Mouse (Mus musculus): ENCODE data around the gene Grin3a. TPM values are rescaled to one million over a fixed set of nuclear protein-coding genes. Genes with fewer than 3 reads are reported as not detected.
A peak's percentile ranks its signal among the peaks of the same experiment; 100 is the strongest.

The Grin3a gene
- polyA plus RNA-seq, 1 experiment from 2014 or later = 2.4 TPM

- H3K4me1 ChIP-seq (ENCODE audit: control insufficient read depth, insufficient read depth, low read length) = no peaks in the 10 kb centered on the region
- peaks cover 9% of the 10 kb centered on the region for H3K36me3 ChIP-seq (ENCODE audit: control insufficient read depth, insufficient read depth, low read length)
- H3K27ac ChIP-seq (ENCODE audit: low read depth, low read length) = no peak overlapping the region
- 91% methylated on average over 4 of the region's 4 CpGs for WGBS (ENCODE audit: insufficient replicate concordance)
- no peak overlapping the region for H3K9ac ChIP-seq (ENCODE audit: low read depth, low read length)
- no peaks in the 10 kb centered on the region for H3K27me3 ChIP-seq (ENCODE audit: control insufficient read depth, insufficient read depth, low read length)
- no peaks in the 10 kb centered on the region for H3K9me3 ChIP-seq (replicated peaks; ENCODE audit: control insufficient read depth, low read length)
- no peak for ATAC-seq (replicated peaks; ENCODE audit: insufficient number of reproducible peaks, low FRiP score, low TSS enrichment)
- no peak overlapping the region for H3K4me2 ChIP-seq
- no peak overlapping the region for H3K4me3 ChIP-seq (ENCODE audit: low read depth, low read length)
Measured at GRCm38 (mm10) chr4:49662231-49662630, 183.3 kb downstream of the Grin3a start.

DNA sequence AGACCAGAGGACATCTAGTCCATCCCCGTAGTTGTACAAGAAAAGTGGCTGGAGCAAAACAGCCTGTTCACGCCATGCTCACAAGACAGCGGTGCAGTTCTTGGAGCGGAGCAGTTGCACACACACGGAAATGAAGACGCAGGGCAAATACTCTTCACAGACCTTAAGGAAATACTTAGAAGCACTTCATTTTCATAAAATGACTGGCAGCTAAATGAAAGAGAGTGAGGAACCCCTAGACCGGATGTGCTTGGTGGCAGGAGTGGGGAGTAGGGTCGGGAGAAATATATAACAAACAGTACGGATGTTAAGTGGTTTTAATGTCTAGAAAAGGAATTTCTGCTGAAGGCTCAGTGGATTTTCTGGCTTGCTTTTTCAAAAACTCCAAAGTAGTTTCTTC lies 183.9 kb downstream of the Grin3a start:
- WGBS (ENCODE audit: insufficient replicate concordance) = 95% methylated on average over 9 of the region's 9 CpGs
- Histone ChIP-seq H3K27me3 (ENCODE audit: control insufficient read depth, insufficient read depth, low read length) (no peaks in the 10 kb centered on the region), H3K9ac (ENCODE audit: low read depth, low read length) (no peak overlapping the region), H3K27ac (ENCODE audit: low read depth, low read length) (no peak overlapping the region), H3K9me3 (replicated peaks; ENCODE audit: control insufficient read depth, low read length) (no peaks in the 10 kb centered on the region), H3K4me2 (no peak overlapping the region), H3K4me3 (ENCODE audit: low read depth, low read length) (no peak overlapping the region), H3K4me1 (ENCODE audit: control insufficient read depth, insufficient read depth, low read length) (no peaks in the 10 kb centered on the region), H3K36me3 (ENCODE audit: control insufficient read depth, insufficient read depth, low read length) (peaks cover 9% of the 10 kb centered on the region)
- ATAC-seq (replicated peaks; ENCODE audit: insufficient number of reproducible peaks, low FRiP score, low TSS enrichment) = no peak

DNA sequence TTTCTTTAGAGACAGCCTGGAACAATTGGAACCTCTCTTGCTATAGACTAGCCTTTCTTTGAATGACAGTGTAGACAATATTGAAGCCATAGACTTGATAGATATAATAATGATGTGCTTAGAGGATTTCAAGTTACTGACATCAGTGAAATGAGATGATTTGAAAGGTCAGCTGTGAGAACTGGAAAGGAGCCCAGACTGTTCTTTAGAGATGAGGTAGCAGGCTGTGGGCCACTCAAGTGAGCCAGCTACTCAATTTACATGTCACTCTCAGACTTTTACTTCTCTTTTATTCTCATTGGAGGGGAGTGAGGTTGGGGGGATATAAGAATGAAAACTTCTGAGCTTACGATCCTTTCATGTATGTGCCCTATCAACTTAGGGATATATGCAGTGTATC lies 186.1 kb downstream of the Grin3a start:
- WGBS (ENCODE audit: insufficient replicate concordance) = 93% methylated on average over 1 of the region's 1 CpGs
- H3K27me3 ChIP-seq (ENCODE audit: control insufficient read depth, insufficient read depth, low read length) = no peaks in the 10 kb centered on the region
- ATAC-seq (replicated peaks; ENCODE audit: insufficient number of reproducible peaks, low FRiP score, low TSS enrichment) = no peak
- H3K9ac ChIP-seq (ENCODE audit: low read depth, low read length) = no peak overlapping the region
- H3K4me2 ChIP-seq = no peak overlapping the region
- no peak overlapping the region for H3K4me3 ChIP-seq (ENCODE audit: low read depth, low read length)
- H3K36me3 ChIP-seq (ENCODE audit: control insufficient read depth, insufficient read depth, low read length) = peaks cover 15% of the 10 kb centered on the region
- H3K27ac ChIP-seq (ENCODE audit: low read depth, low read length) = no peak overlapping the region
- H3K4me1 ChIP-seq (ENCODE audit: control insufficient read depth, insufficient read depth, low read length) = no peaks in the 10 kb centered on the region
- no peaks in the 10 kb centered on the region for H3K9me3 ChIP-seq (replicated peaks; ENCODE audit: control insufficient read depth, low read length)

DNA sequence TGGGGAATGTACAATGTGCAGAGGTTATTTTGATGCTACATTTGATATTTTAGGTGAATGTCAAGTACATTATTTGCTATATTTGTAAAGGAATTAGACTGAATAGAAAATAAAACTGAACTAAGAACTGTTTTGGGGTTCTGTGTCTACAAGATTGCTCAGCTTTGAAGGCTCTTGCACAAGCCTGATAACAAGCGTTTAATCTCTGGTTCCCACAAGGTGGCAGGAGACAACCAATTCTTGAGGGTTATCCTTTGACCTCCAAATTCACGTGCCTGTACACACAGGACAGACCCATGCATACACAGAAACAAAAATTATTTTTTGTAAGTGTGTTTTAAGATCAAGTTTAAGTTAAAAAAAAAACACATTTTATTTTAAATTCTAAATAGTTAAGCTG lies 205.6 kb downstream of the Grin3a start:
- no peaks in the 10 kb centered on the region for H3K27me3 ChIP-seq (ENCODE audit: control insufficient read depth, insufficient read depth, low read length)
- H3K4me3 ChIP-seq (ENCODE audit: low read depth, low read length) = no peak overlapping the region
- no peak overlapping the region for H3K9ac ChIP-seq (ENCODE audit: low read depth, low read length)
- 56% methylated on average over 2 of the region's 2 CpGs for WGBS (ENCODE audit: insufficient replicate concordance)
- H3K4me1 ChIP-seq (ENCODE audit: control insufficient read depth, insufficient read depth, low read length) = no peaks in the 10 kb centered on the region
- no peaks in the 10 kb centered on the region for H3K9me3 ChIP-seq (replicated peaks; ENCODE audit: control insufficient read depth, low read length)
- peaks cover 20% of the 10 kb centered on the region for H3K36me3 ChIP-seq (ENCODE audit: control insufficient read depth, insufficient read depth, low read length)
- H3K27ac ChIP-seq (ENCODE audit: low read depth, low read length) = no peak overlapping the region
- no peak for ATAC-seq (replicated peaks; ENCODE audit: insufficient number of reproducible peaks, low FRiP score, low TSS enrichment)
- H3K4me2 ChIP-seq = no peak overlapping the region

GRCm38 (mm10) chr4:49637821-49638220 lies 207.7 kb downstream of the Grin3a start:
- Histone ChIP-seq H3K4me1 (ENCODE audit: control insufficient read depth, insufficient read depth, low read length) (no peaks in the 10 kb centered on the region; the same call in 1 of the 2 replicates), H3K9me3 (replicated peaks; ENCODE audit: control insufficient read depth, low read length) (no peaks in the 10 kb centered on the region), H3K36me3 (ENCODE audit: control insufficient read depth, insufficient read depth, low read length) (peaks cover 23% of the 10 kb centered on the region), H3K4me3 (ENCODE audit: low read depth, low read length) (no peak overlapping the region), H3K27me3 (ENCODE audit: control insufficient read depth, insufficient read depth, low read length) (no peaks in the 10 kb centered on the region), H3K27ac (ENCODE audit: low read depth, low read length) (no peak overlapping the region), H3K9ac (ENCODE audit: low read depth, low read length) (no peak overlapping the region), H3K4me2 (no peak overlapping the region)
- no peak for ATAC-seq (replicated peaks; ENCODE audit: insufficient number of reproducible peaks, low FRiP score, low TSS enrichment)
- 89% methylated on average over 11 of the region's 11 CpGs for WGBS (ENCODE audit: insufficient replicate concordance)

DNA sequence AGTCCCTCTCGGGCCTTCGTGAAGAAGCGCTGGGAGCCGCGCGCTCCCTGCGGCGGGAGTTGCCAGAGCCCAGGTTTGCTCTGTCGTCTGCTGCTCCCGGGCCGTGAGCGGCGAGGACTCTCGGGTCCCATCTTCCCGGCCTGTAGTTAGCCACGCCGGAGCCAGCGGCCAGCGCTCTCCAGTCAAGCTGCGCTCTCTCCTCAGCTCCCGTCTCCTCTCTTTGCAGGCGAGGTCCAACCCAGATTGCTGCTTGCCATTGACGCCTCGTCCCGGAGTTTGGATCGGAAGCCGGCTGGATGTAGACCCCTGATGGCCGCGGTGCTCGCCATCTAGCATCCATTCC lies 213.4 kb downstream of the Grin3a start:
- Histone ChIP-seq H3K27me3 (ENCODE audit: control insufficient read depth, insufficient read depth, low read length) (no peaks in the 10 kb centered on the region), H3K9me3 (replicated peaks; ENCODE audit: control insufficient read depth, low read length) (no peaks in the 10 kb centered on the region), H3K9ac (ENCODE audit: low read depth, low read length) (peak overlapping the region; percentile 90), H3K4me2 (peak overlapping the region; percentile 63), H3K36me3 (ENCODE audit: control insufficient read depth, insufficient read depth, low read length) (peaks cover 9% of the 10 kb centered on the region), H3K4me3 (ENCODE audit: low read depth, low read length) (peak overlapping the region; percentile 95), H3K27ac (ENCODE audit: low read depth, low read length) (peak overlapping the region; percentile 88), H3K4me1 (ENCODE audit: control insufficient read depth, insufficient read depth, low read length) (no peaks in the 10 kb centered on the region; the same call in 1 of the 2 replicates)
- no peak; the same call in 1 of the 2 replicates for ATAC-seq (replicated peaks; ENCODE audit: insufficient number of reproducible peaks, low FRiP score, low TSS enrichment)
- under 1% methylated on average over 30 of the region's 30 CpGs for whole genome bisulfite sequencing (ENCODE audit: insufficient replicate concordance)

- Histone ChIP-seq H3K9me3 (replicated peaks; ENCODE audit: control insufficient read depth, low read length) (no peaks in the 10 kb centered on the region), H3K4me2 (peak within 1 kb of the TSS; percentile 63), H3K27me3 (ENCODE audit: control insufficient read depth, insufficient read depth, low read length) (no peaks in the 10 kb centered on the region), H3K4me1 (ENCODE audit: control insufficient read depth, insufficient read depth, low read length) (no peaks in the 10 kb centered on the region; the same call in 1 of the 2 replicates), H3K27ac (ENCODE audit: low read depth, low read length) (peak within 1 kb of the TSS; percentile 88), H3K4me3 (ENCODE audit: low read depth, low read length) (peak within 1 kb of the TSS; percentile 95), H3K36me3 (ENCODE audit: control insufficient read depth, insufficient read depth, low read length) (peaks cover 6% of the 10 kb centered on the region), H3K9ac (ENCODE audit: low read depth, low read length) (peak within 1 kb of the TSS; percentile 90)
- ATAC-seq (replicated peaks; ENCODE audit: insufficient number of reproducible peaks, low FRiP score, low TSS enrichment) = peak; percentile 97
- WGBS (ENCODE audit: insufficient replicate concordance) = 4% methylated on average over 37 of the region's 37 CpGs
Measured at GRCm38 (mm10) chr4:49631319-49632138, 214.0 kb downstream of the Grin3a start, which contains the start of gene Rnf20. Gene Rnf20 (plus strand): TSS chr4:49632006.

DNA sequence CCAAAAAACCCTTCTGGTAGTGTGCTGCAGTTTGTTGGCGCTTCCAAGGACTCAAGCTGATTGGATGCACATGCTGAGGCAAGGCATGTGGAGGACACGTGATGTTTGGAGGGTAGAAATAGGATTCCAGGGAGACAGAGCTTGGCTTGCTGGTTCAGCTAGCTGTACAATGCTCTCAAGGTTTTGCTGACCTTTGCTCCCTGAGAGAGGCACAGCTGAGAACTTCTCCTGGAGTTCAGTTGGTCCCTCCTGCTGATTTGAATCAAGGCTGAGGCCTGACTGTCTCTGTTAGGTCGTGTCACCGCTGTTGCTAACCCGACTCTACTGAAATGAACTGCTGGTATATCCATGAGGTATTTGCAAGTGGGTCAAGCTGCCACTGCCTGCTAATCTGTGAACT lies 216.6 kb downstream of the Grin3a start:
- Histone ChIP-seq H3K4me1 (ENCODE audit: control insufficient read depth, insufficient read depth, low read length) (no peaks in the 10 kb centered on the region; the same call in 1 of the 2 replicates), H3K4me3 (ENCODE audit: low read depth, low read length) (no peak overlapping the region), H3K9me3 (replicated peaks; ENCODE audit: control insufficient read depth, low read length) (no peaks in the 10 kb centered on the region), H3K9ac (ENCODE audit: low read depth, low read length) (no peak overlapping the region), H3K4me2 (no peak overlapping the region), H3K27ac (ENCODE audit: low read depth, low read length) (no peak overlapping the region), H3K36me3 (ENCODE audit: control insufficient read depth, insufficient read depth, low read length) (no peaks in the 10 kb centered on the region), H3K27me3 (ENCODE audit: control insufficient read depth, insufficient read depth, low read length) (no peaks in the 10 kb centered on the region)
- no peak for ATAC-seq (replicated peaks; ENCODE audit: insufficient number of reproducible peaks, low FRiP score, low TSS enrichment)
- 77% methylated on average over 5 of the region's 5 CpGs for WGBS (ENCODE audit: insufficient replicate concordance)

DNA sequence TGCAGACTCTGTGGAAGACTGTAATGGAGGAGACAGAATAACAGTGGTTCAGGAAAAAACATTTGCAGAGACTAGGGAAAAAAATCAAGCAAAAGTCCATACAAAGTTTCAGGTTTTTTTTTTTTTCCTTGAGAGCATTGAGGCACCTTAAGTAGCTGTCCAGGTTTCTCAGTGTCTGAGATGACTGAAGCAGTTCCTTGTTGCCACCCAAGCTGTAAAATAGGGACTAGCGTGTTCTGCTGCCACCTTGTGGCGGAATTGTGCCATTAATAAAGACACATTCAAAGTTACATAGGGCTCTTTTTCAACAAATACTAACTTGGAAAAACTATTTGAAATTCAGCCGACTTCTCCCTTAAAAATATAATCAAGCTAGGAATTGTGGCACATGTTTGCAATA lies 218.6 kb downstream of the Grin3a start:
- Histone ChIP-seq H3K4me1 (ENCODE audit: control insufficient read depth, insufficient read depth, low read length) (no peaks in the 10 kb centered on the region), H3K4me2 (no peak overlapping the region), H3K9me3 (replicated peaks; ENCODE audit: control insufficient read depth, low read length) (no peaks in the 10 kb centered on the region), H3K36me3 (ENCODE audit: control insufficient read depth, insufficient read depth, low read length) (no peaks in the 10 kb centered on the region), H3K27ac (ENCODE audit: low read depth, low read length) (no peak overlapping the region), H3K4me3 (ENCODE audit: low read depth, low read length) (no peak overlapping the region), H3K9ac (ENCODE audit: low read depth, low read length) (no peak overlapping the region), H3K27me3 (ENCODE audit: control insufficient read depth, insufficient read depth, low read length) (no peaks in the 10 kb centered on the region)
- ATAC-seq (replicated peaks; ENCODE audit: insufficient number of reproducible peaks, low FRiP score, low TSS enrichment) = no peak
- whole genome bisulfite sequencing (ENCODE audit: insufficient replicate concordance) = 9% methylated on average over 3 of the region's 3 CpGs

All from heart, embryonic 11.5 days (tissue).